Mouse (Mus musculus): ENCODE measurements at regions not wholly inside any gene's neighbourhood (a gene's known extent, or its start where the extent isn't known, plus 50 kb on each side); places are given as distances from the start of the nearest gene placed in this dataset.
"Not testable (repeated sequence)": the region's sequence is repeated elsewhere in the genome, so short reads cannot be mapped to it uniquely, and the experiment has no call there.

GRCm38 (mm10) chr5:50195993-50196392, 137.2 kb upstream of the Adgra3 start:
- H3K79me2 ChIP-seq (ENCODE audit: control insufficient read depth, insufficient read depth, low read length): no peaks in the 10 kb centered on the region
- no peak for DNase-seq (ENCODE audit: extremely low read depth, low read depth, low spot score)
- no peak overlapping the region for H3K9ac ChIP-seq (ENCODE audit: low read depth, low read length)
- no peaks in the 10 kb centered on the region for H3K36me3 ChIP-seq (ENCODE audit: control insufficient read depth, insufficient read depth, low read length)
- TF ChIP-seq CTCF (IDR thresholded peaks at IDR 0.05; ENCODE audit: low read depth, low read length) (no peak), POLR2A (IDR thresholded peaks at IDR 0.05; ENCODE audit: extremely low read depth, insufficient read depth, low read length) (no peak)
- H3K4me1 ChIP-seq (ENCODE audit: control insufficient read depth, insufficient read depth, low read length): no peaks in the 10 kb centered on the region
- H3K27ac ChIP-seq (replicated peaks; ENCODE audit: insufficient read depth, low read depth, low read length): no peak overlapping the region
- 78% methylated on average over 3 of the region's 3 CpGs for WGBS
- no peak overlapping the region for H3K4me3 ChIP-seq (ENCODE audit: insufficient read depth, low read depth, low read length)
- H3K27me3 ChIP-seq (ENCODE audit: control insufficient read depth, insufficient read depth, low read length): no peaks in the 10 kb centered on the region

- peak; percentile 24 for DNase-seq (ENCODE audit: extremely low read depth, low read depth, low spot score)
Observed at GRCm38 (mm10) chr5:50189394-50189793, 130.6 kb upstream of the Adgra3 start.

GRCm38 (mm10) chr5:50182721-50183120, 123.9 kb upstream of the Adgra3 start:
- Histone ChIP-seq H3K4me3 (ENCODE audit: insufficient read depth, low read depth, low read length) (no peak overlapping the region), H3K27me3 (ENCODE audit: control insufficient read depth, insufficient read depth, low read length) (no peaks in the 10 kb centered on the region), H3K27ac (replicated peaks; ENCODE audit: insufficient read depth, low read depth, low read length) (no peak overlapping the region), H3K36me3 (ENCODE audit: control insufficient read depth, insufficient read depth, low read length) (no peaks in the 10 kb centered on the region), H3K4me1 (ENCODE audit: control insufficient read depth, insufficient read depth, low read length) (no peaks in the 10 kb centered on the region), H3K9ac (ENCODE audit: low read depth, low read length) (no peak overlapping the region), H3K79me2 (ENCODE audit: control insufficient read depth, insufficient read depth, low read length) (no peaks in the 10 kb centered on the region)
- DNase-seq (ENCODE audit: extremely low read depth, low read depth, low spot score): no peak
- TF ChIP-seq CTCF (IDR thresholded peaks at IDR 0.05; ENCODE audit: low read depth, low read length) (no peak), POLR2A (IDR thresholded peaks at IDR 0.05; ENCODE audit: extremely low read depth, insufficient read depth, low read length) (no peak)
- 82% methylated on average over 6 of the region's 6 CpGs for WGBS

More at GRCm38 (mm10) chr5:50189394-50189793, 130.6 kb upstream of the Adgra3 start:
- Histone ChIP-seq H3K27ac (replicated peaks; ENCODE audit: insufficient read depth, low read depth, low read length) (no peak overlapping the region), H3K27me3 (ENCODE audit: control insufficient read depth, insufficient read depth, low read length) (no peaks in the 10 kb centered on the region), H3K4me1 (ENCODE audit: control insufficient read depth, insufficient read depth, low read length) (no peaks in the 10 kb centered on the region), H3K79me2 (ENCODE audit: control insufficient read depth, insufficient read depth, low read length) (no peaks in the 10 kb centered on the region), H3K4me3 (ENCODE audit: insufficient read depth, low read depth, low read length) (no peak overlapping the region), H3K36me3 (ENCODE audit: control insufficient read depth, insufficient read depth, low read length) (no peaks in the 10 kb centered on the region), H3K9ac (ENCODE audit: low read depth, low read length) (no peak overlapping the region)
- TF ChIP-seq CTCF (IDR thresholded peaks at IDR 0.05; ENCODE audit: low read depth, low read length): no peak
- no peak for TF ChIP-seq POLR2A (IDR thresholded peaks at IDR 0.05; ENCODE audit: extremely low read depth, insufficient read depth, low read length)

GRCm38 (mm10) chr5:50156557-50156956, 97.8 kb upstream of the Adgra3 start:
- TF ChIP-seq POLR2A (IDR thresholded peaks at IDR 0.05; ENCODE audit: extremely low read depth, insufficient read depth, low read length): no peak
- TF ChIP-seq CTCF (IDR thresholded peaks at IDR 0.05; ENCODE audit: low read depth, low read length): no peak
- no peaks in the 10 kb centered on the region for H3K27me3 ChIP-seq (ENCODE audit: control insufficient read depth, insufficient read depth, low read length)
- no peaks in the 10 kb centered on the region for H3K4me1 ChIP-seq (ENCODE audit: control insufficient read depth, insufficient read depth, low read length)
- H3K27ac ChIP-seq (replicated peaks; ENCODE audit: insufficient read depth, low read depth, low read length): no peak overlapping the region
- H3K36me3 ChIP-seq (ENCODE audit: control insufficient read depth, insufficient read depth, low read length): no peaks in the 10 kb centered on the region
- H3K4me3 ChIP-seq (ENCODE audit: insufficient read depth, low read depth, low read length): no peak overlapping the region
- WGBS: 62% methylated on average over 1 of the region's 1 CpGs
- H3K79me2 ChIP-seq (ENCODE audit: control insufficient read depth, insufficient read depth, low read length): no peaks in the 10 kb centered on the region
- no peak overlapping the region for H3K9ac ChIP-seq (ENCODE audit: low read depth, low read length)
- no peak for DNase-seq (ENCODE audit: extremely low read depth, low read depth, low spot score)

GRCm38 (mm10) chr5:50155170-50155860, 96.5 kb upstream of the Adgra3 start:
- H3K4me1 ChIP-seq (ENCODE audit: control insufficient read depth, insufficient read depth, low read length); H3K9ac ChIP-seq (ENCODE audit: low read depth, low read length); H3K79me2 ChIP-seq (ENCODE audit: control insufficient read depth, insufficient read depth, low read length); H3K27me3 ChIP-seq (ENCODE audit: control insufficient read depth, insufficient read depth, low read length); DNase-seq (ENCODE audit: extremely low read depth, low read depth, low spot score); H3K36me3 ChIP-seq (ENCODE audit: control insufficient read depth, insufficient read depth, low read length); H3K4me3 ChIP-seq (ENCODE audit: insufficient read depth, low read depth, low read length); H3K27ac ChIP-seq (replicated peaks; ENCODE audit: insufficient read depth, low read depth, low read length): not testable (repeated sequence)
- WGBS: 91% methylated on average over 2 of the region's 2 CpGs

- no peak overlapping the region for H3K4me3 ChIP-seq (ENCODE audit: insufficient read depth, low read depth, low read length)
- DNase-seq (ENCODE audit: extremely low read depth, low read depth, low spot score): peak; percentile 33
- no peaks in the 10 kb centered on the region for H3K27me3 ChIP-seq (ENCODE audit: control insufficient read depth, insufficient read depth, low read length)
- H3K4me1 ChIP-seq (ENCODE audit: control insufficient read depth, insufficient read depth, low read length): no peaks in the 10 kb centered on the region
- H3K79me2 ChIP-seq (ENCODE audit: control insufficient read depth, insufficient read depth, low read length): no peaks in the 10 kb centered on the region
- H3K27ac ChIP-seq (replicated peaks; ENCODE audit: insufficient read depth, low read depth, low read length): no peak overlapping the region
- TF ChIP-seq POLR2A (IDR thresholded peaks at IDR 0.05; ENCODE audit: extremely low read depth, insufficient read depth, low read length) (no peak), CTCF (IDR thresholded peaks at IDR 0.05; ENCODE audit: low read depth, low read length) (no peak)
- WGBS: 63% methylated on average over 3 of the region's 3 CpGs
- no peaks in the 10 kb centered on the region for H3K36me3 ChIP-seq (ENCODE audit: control insufficient read depth, insufficient read depth, low read length)
- no peak overlapping the region for H3K9ac ChIP-seq (ENCODE audit: low read depth, low read length)
Observed at GRCm38 (mm10) chr5:50146926-50147325, 88.1 kb upstream of the Adgra3 start.

All from liver, adult 2 months (tissue).